Mouse (Mus musculus) left cerebral cortex, postnatal 36 days (tissue): ENCODE measurements at regions not wholly inside any gene's neighbourhood (a gene's known extent, or its start where the extent isn't known, plus 50 kb on each side); places are given as distances from the start of the nearest gene placed in this dataset.
A peak's percentile ranks its signal among the peaks of the same experiment; 100 is the strongest.
"Not testable (repeated sequence)": the region's sequence is repeated elsewhere in the genome, so short reads cannot be mapped to it uniquely, and the experiment has no call there.

Source experiments
- DNase-seq, 2 experiments: peaks; one replicate each; pipeline ENCODE4 v3.0.0; 2021 to 2022; ENCODE audit warnings: low spot score in 2 of 2, mixed read lengths in 1 of 2
- intact Hi-C: fragments of 180-260 bp; cut with DNase I; formaldehyde crosslinking; loops from one replicate; pipeline ENCODE4 v1.15.1; 2025

DNA sequence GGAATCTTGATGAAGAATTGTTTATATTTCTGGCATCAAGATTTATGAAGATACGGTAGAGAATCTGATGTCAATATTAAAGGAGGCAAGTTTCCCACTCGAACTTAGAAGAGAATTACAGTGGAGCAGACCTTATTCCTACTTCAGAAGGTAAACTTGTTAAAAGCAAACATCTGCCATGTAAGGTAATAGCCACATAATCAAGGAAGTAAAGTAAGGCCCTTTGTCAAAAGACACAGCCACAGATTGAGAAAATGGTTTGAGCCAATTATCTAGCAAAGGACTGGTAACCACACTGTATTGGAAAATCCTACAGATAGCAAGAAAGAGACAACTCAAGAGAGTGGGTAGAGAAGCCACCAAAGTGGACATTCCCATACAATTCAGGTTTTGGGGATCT is 111.4 kb upstream of the Gm5148 start:
- no peak for DNase-seq
- intact Hi-C loops, result no loop called here

DNA sequence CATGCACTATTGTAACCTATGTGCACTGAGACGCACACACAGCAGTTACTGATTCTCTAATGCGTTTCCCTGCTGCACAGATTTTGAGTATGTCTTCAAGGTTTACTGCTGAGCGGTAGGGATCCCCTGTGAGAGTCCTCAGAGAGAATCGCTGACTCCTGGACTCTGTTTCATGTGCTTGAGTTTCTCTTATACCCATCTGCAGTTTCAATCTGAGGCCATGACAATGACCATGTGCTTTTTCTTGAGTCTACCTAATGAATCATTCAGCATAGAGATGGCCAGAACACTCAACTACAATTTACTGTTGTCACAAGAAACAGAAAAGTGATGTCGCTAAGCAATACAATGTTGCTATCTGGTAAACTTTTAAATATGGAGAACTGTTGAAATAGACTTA is 110.8 kb upstream of the Gm5148 start:
- intact Hi-C loops, result no loop called here
- DNase-seq, result no peak

GRCm38 (mm10) chr3:37834626-37835025 is 110.3 kb upstream of the Gm5148 start:
- DNase-seq, result no peak
- intact Hi-C loops, result no loop called here

- intact Hi-C loops, result no loop called here
- DNase-seq, result no peak
These were observed 109.1 kb upstream of the Gm5148 start for GRCm38 (mm10) chr3:37833387-37833786.

DNA sequence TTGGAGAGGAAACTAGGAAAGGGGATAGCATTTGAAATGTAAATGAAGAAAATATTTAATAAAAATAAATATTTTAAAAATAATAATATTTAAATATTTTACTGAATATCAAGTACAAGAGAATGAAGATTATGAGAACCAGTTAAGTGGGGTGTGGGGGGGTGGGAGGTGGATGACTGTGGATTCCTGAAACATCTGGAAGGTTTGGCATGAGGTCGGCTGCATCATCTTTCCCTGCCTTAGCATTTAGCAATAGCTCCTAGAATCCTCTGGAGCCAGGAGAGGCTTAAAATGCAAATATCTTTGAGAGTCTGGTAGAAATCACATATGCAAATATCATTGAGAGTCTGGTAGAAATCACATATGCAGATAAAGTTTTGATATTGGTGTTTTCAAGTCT is 103.3 kb upstream of the Gm5148 start:
- intact Hi-C loops, result no loop called here
- no peak for DNase-seq

- DNase-seq, result no peak
- intact Hi-C loops, result no loop called here
These were observed 101.3 kb upstream of the Gm5148 start for GRCm38 (mm10) chr3:37825602-37826001.

GRCm38 (mm10) chr3:37824681-37825080 is 100.4 kb upstream of the Gm5148 start:
- no peak for DNase-seq
- intact Hi-C loops, result no loop called here

- intact Hi-C loops, result no loop called here
These were observed 95.2 kb upstream of the Gm5148 start for GRCm38 (mm10) chr3:37819503-37819902.

GRCm38 (mm10) chr3:37817434-37817805 is 93.1 kb upstream of the Gm5148 start:
- peak in 1 of 2 experiments; percentile 14 for DNase-seq
- intact Hi-C loops, result no loop called here

More at GRCm38 (mm10) chr3:37819503-37819902, 95.2 kb upstream of the Gm5148 start:
- DNase-seq, result no peak

- DNase-seq, result peak; percentile 36 to 37
- intact Hi-C loops, result no loop called here
These were observed 92.6 kb upstream of the Gm5148 start for GRCm38 (mm10) chr3:37816781-37817433.

- no peak for DNase-seq
- intact Hi-C loops, result no loop called here
These were observed 91.5 kb upstream of the Gm5148 start for GRCm38 (mm10) chr3:37815771-37816170.

DNA sequence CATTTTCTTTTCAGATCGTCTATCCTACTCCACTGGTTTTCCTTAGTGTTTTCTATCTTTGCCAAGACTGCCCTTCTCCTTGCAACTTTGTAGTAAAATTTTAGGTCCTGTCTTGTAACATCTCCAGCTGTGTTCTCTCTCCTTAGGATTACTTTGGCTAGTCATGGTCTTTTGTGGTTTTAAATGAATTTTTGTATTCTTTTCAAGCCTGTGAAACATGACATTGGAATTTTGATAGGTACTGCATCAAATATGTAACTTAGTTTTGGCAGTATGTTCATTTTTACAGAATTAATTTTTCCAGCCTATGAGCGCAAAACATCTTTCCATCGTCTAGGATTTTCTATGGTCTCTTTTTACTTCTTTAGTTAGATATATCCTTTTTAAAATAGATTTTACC is 88.6 kb upstream of the Gm5148 start:
- intact Hi-C loops, result no loop called here
- DNase-seq, result no peak

- no peak for DNase-seq
These were observed 87.1 kb upstream of the Gm5148 start for GRCm38 (mm10) chr3:37811429-37811828.

GRCm38 (mm10) chr3:37810763-37811162 is 86.5 kb upstream of the Gm5148 start:
- intact Hi-C loops, result no loop called here
- DNase-seq, result no peak

More at GRCm38 (mm10) chr3:37811429-37811828, 87.1 kb upstream of the Gm5148 start:
- intact Hi-C loops, result no loop called here

DNA sequence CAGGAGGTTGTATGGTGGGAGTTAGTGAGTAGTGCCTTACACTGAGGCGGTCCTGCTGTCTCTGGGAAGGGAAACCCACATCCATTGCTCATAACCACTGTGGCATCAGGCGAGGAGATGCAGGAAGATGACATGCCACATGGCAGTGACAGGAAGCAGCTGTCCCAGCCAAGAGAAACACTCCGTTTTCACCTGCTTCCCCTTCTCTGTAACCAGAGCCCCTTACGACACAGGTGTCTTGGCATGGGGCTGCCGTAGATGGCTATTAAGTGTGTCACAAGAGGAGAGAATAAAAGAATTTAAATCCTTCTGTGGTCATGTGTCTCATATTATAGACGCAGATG is 81.5 kb upstream of the Gm5148 start:
- intact Hi-C loops, result no loop called here
- DNase-seq, result peak; percentile 14 to 18

DNA sequence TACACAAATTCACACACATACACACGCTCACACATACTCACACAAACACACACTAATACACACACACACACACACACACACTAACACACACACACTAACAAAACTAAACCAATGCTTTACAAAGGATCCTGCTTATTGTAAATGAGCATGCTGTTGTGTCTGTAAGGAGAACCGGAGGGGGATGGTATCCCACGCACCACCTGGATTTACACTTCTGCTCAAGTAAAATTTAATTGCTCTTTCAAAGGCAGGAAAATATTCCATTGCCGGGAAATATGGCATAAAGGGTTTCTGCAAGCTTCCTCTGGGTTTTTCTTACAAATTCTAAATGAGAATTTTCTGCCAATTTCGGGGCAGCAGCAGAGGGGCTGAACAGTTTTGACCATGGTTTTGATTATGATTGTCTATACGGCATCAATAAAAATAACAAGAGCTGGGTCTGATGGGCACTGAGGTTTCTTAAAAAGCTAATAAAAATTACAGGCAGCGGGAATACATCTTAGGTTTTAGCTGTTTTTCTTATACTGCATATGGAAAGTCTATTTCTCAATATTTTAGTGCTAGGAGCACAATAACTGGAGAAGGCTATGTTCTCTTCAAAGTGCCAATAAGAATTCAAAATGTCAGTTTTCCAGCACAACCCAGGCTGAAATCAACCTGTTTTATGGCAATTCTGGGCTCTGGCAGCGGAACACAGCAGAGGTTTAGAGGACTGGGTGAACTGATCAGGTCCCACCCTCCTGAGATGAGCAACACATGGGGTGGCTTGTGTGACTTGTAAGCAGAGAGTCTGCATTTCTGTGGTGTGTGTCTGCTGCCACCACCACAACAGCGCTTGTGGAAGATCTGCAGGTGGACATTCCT is 80.9 kb upstream of the Gm5148 start:
- DNase-seq, result peak; percentile 27 to 38
- intact Hi-C loops, result no loop called here

DNA sequence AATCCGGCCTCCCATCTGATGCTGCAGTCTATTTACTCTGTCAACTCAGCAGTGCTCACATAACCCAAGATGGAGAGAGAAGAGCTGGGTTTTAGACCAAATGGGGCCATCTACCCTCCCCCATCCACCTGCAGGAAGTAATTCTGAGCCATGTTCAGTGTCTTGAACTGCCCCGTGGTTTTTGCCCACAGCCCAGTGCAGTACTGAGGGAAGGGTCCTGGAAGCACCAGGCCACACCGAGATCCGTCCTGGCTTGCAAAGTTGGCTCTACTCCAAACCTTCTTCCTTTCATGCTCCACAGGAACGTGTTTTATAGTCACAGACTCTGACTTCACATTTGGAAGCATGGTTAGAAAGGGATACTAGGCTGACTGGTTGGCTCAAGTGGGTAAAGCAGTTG is 80.0 kb upstream of the Gm5148 start:
- DNase-seq, result no peak

DNA sequence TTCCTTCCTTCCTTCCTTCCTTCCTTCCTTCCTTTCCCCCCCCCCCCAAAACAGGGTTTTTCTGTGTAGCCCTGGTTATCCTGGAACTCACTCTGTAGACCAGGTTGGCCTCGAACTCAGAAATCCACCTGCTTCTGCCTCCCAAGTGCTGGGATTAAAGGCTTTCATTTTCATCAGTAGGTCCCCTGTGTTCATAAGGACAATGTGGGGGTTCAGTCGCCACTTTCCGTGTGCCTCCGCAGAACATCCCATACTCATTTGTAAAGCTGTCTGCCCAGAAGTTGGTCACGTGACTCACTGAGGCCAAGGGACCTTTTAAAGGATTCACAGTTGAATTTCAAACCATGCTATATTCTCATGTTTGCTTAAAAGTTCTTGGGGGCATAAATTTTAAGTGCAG is 79.5 kb upstream of the Gm5148 start:
- intact Hi-C loops, DNase-seq: not testable (repeated sequence)

More for the DNA sequence above, 80.0 kb upstream of the Gm5148 start:
- intact Hi-C loops, result no loop called here

GRCm38 (mm10) chr3:37801551-37801950 is 77.3 kb upstream of the Gm5148 start:
- DNase-seq, result no peak
- intact Hi-C loops, result no loop called here

DNA sequence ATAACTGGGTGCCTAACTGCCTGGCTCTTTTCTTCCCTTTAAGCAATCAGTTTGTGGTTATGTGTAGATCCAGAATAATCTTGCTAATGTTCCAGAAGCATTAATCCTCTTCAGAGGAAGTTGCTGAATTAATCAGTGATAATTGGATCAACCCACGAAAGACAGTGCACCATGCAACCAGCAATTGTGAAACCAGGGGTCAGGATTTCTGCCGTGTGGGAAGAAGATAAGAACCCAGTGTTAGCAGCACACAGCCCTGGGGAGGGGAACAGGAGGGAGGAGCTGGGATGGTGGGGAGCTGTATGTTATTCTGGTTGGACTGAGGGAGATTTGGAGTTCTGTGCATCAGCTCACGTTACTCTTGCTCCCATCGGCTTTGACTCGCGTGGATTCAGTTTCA is 75.5 kb upstream of the Gm5148 start:
- intact Hi-C loops, result no loop called here
- DNase-seq, result no peak

- intact Hi-C loops, result no loop called here
- no peak for DNase-seq
These were observed 65.4 kb upstream of the Gm5148 start for GRCm38 (mm10) chr3:37789711-37790110.
